25 mouse cellular contexts compared by ENCODE assay signal in genomic region chr3:93466556-93466955, GRCm38 (mm10). TPM values are rescaled to one million over a fixed set of nuclear protein-coding genes. Genes with fewer than 3 reads are reported as not detected.
"Had no signal": no experiment of that assay in that cellular context is flagged by ENCODE, and none has a peak within 500 bp of the region (broad histone marks: within the 10 kb centered on the region; RNA-seq: fewer than 3 reads in every experiment).

No protein-coding gene starts in this region.

- H3K27ac ChIP-seq: limb, embryonic 12.5 days; liver, embryonic 13.5 days; liver, embryonic 15.5 days; midbrain, embryonic 10.5 days; midbrain, embryonic 12.5 days; midbrain, embryonic 15.5 days; neural tube, embryonic 12.5 days had no signal

- H3K4me2 ChIP-seq: limb, embryonic 12.5 days; liver, embryonic 11.5 days; liver, embryonic 13.5 days; liver, embryonic 15.5 days; midbrain, embryonic 12.5 days; midbrain, embryonic 15.5 days; neural tube, embryonic 12.5 days had no signal

- H3K4me1 ChIP-seq: limb, embryonic 12.5 days; liver, embryonic 13.5 days; liver, embryonic 15.5 days; midbrain, embryonic 10.5 days; midbrain, embryonic 12.5 days; midbrain, embryonic 15.5 days; neural tube, embryonic 12.5 days had no signal

- H3K27me3 ChIP-seq: limb, embryonic 12.5 days; liver, embryonic 13.5 days; liver, embryonic 15.5 days; midbrain, embryonic 12.5 days; midbrain, embryonic 15.5 days; neural tube, embryonic 12.5 days had no signal

- ATAC-seq: liver, postnatal 0 days; midbrain, embryonic 15.5 days had no signal

- H3K4me3 ChIP-seq: limb, embryonic 12.5 days; liver, embryonic 13.5 days; liver, embryonic 15.5 days; midbrain, embryonic 10.5 days; midbrain, embryonic 12.5 days; midbrain, embryonic 15.5 days; neural tube, embryonic 12.5 days had no signal

- H3K9ac ChIP-seq: limb, embryonic 12.5 days; liver, embryonic 13.5 days; liver, embryonic 15.5 days; liver, postnatal 0 days; midbrain, embryonic 12.5 days; midbrain, embryonic 15.5 days; neural tube, embryonic 12.5 days had no signal

- DNase-seq: liver; liver, embryonic 13.5 days; liver, postnatal 0 days; right cerebral cortex, adult 18-20 months; right cerebral cortex, postnatal 25 days; right cerebral cortex, postnatal 4 days; spleen, adult 18-20 months; thymus, adult 18-20 months; thymus, postnatal 14 days; thymus, postnatal 36 days had no signal

- H3K9me3 ChIP-seq: limb, embryonic 12.5 days; liver, embryonic 13.5 days; liver, embryonic 15.5 days; midbrain, embryonic 10.5 days; midbrain, embryonic 12.5 days; midbrain, embryonic 15.5 days; neural tube, embryonic 12.5 days had no signal

- H3K36me3 ChIP-seq: limb, embryonic 12.5 days; liver, embryonic 13.5 days; liver, embryonic 15.5 days; midbrain, embryonic 10.5 days; midbrain, embryonic 12.5 days; midbrain, embryonic 15.5 days; neural tube, embryonic 12.5 days had no signal

RNA-seq across cellular contexts. Expression of gene Tchhl1, which starts 2.0 kb away (rescaled TPM):
- polyA plus RNA-seq: limb, embryonic 12.5 days; limb, embryonic 14.5 days; liver, embryonic 11.5 days; liver, embryonic 13.5 days; liver, embryonic 15.5 days; liver, postnatal 0 days; midbrain, embryonic 10.5 days; midbrain, embryonic 12.5 days; midbrain, embryonic 15.5 days; midbrain, postnatal 0 days; neural tube, embryonic 12.5 days; neural tube, embryonic 14.5 days; small intestine, adult 2 months; stomach, embryonic 14.5 days; stomach, embryonic 16.5 days; thymus, postnatal 0 days; urinary bladder, adult 2 months had no signal

RNA-seq across cellular contexts. Expression of gene Tchh, which starts 24.4 kb away (rescaled TPM):
- polyA plus RNA-seq: small intestine, adult 2 months had no signal
